Mouse (Mus musculus): ENCODE results near the gene Ambra1.

GRCm38 (mm10) chr2:91878387-91879180, 148.7 kb downstream of the Ambra1 start:
- TF ChIP-seq POLR2A (IDR thresholded peaks at IDR 0.05; ENCODE audit: low read depth, low read length) (no peak), ZC3H11A (IDR thresholded peaks at IDR 0.05; ENCODE audit: low read depth, low read length) (no peak), CTCF (conservative IDR thresholded peaks at IDR 0.05 in 1 of 2, IDR thresholded peaks at IDR 0.05 in 1 of 2; ENCODE audit: low read depth in 2 of 2, low read length in 2 of 2) (no peak), E2F4 (IDR thresholded peaks at IDR 0.05; ENCODE audit: insufficient replicate concordance, low read depth, low read length) (no peak), SIN3A (IDR thresholded peaks at IDR 0.05; ENCODE audit: low read length) (no peak), ZNF384 (IDR thresholded peaks at IDR 0.05; ENCODE audit: low read depth, low read length) (no peak), IRF4 (IDR thresholded peaks at IDR 0.05; ENCODE audit: low read depth, low read length) (no peak), POLR2AphosphoS2 (IDR thresholded peaks at IDR 0.05; ENCODE audit: low read depth, low read length) (no peak), GABPA (IDR thresholded peaks at IDR 0.05; ENCODE audit: insufficient replicate concordance, low read depth, low read length) (no peak), MAZ (IDR thresholded peaks at IDR 0.05; ENCODE audit: low read depth, low read length) (no peak), HCFC1 (IDR thresholded peaks at IDR 0.05; ENCODE audit: low read depth, low read length) (no peak), UBTF (IDR thresholded peaks at IDR 0.05; ENCODE audit: low read depth, low read length) (no peak), RAD21 (IDR thresholded peaks at IDR 0.05; ENCODE audit: low read depth, low read length) (no peak)
